Mouse (Mus musculus) stomach, postnatal 0 days (tissue): Measurements from ENCODE around the gene Scyl3.

Experiments used
- CTCF ChIP-seq: IDR thresholded peaks from 2 replicates; pipeline ENCODE4 v1.5.1; 2016; ENCODE audit warnings: antibody characterized with exemption, low read depth, mild to moderate bottlenecking, moderate library complexity
- EP300 ChIP-seq: optimal IDR thresholded peaks from 2 replicates; pipeline ENCODE3; 2016; ENCODE audit warnings: antibody characterized with exemption

GRCm38 (mm10) chr1:163994173-163994720, 65.3 kb downstream of the Scyl3 start:
- TF ChIP-seq CTCF = no peak
- no peak for TF ChIP-seq EP300
